Mouse (Mus musculus) liver, postnatal 0 days (tissue): ENCODE data around the gene AC153137.1.

Experiments used
- CTCF ChIP-seq: sonication (generic); IDR thresholded peaks from 2 replicates; pipeline ENCODE4 v1.5.1; 2016; ENCODE audit warnings: antibody characterized with exemption, low read depth
- EP300 ChIP-seq: IDR thresholded peaks from 2 replicates; pipeline ENCODE4 v1.6.1; 2016; ENCODE audit warnings: antibody characterized with exemption, low read depth, mild to moderate bottlenecking

- TF ChIP-seq CTCF (no peak), EP300 (no peak)
These were observed 45.4 kb upstream of the AC153137.1 start for GRCm38 (mm10) chr1:31023173-31023572.
